Mouse (Mus musculus): ENCODE measurements around the gene Creb3. TPM values are rescaled to one million over a fixed set of nuclear protein-coding genes. Genes with fewer than 3 reads are reported as not detected.

Creb3 gene
- polyA plus RNA-seq, 1 experiment from 2014 or later = 36.2 TPM

DNA sequence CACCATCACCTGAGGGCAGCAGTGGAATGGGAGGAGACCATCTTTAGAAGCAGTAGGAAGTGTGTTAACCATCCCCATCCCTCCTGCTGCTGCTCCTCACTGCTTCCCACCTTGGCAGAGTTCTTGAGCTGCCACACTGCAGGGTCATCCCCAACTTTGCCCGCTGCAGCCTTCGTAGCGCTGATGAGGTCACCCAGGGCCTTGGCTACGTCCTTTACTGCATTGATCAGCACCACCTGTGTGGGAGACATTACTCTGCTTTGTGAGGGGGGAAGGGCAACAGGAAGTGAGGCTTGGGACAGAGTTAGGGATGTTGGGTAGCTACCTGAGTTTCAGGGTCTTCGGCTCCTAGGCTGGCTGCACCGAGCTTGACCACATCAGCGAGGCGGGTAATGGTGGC is 26.5 kb upstream of the Creb3 start:
- no peak overlapping the region for H3K9ac ChIP-seq (replicated peaks)
- no peak overlapping the region for H3K4me2 ChIP-seq (ENCODE audit: low read depth, low read length)
- H3K4me3 ChIP-seq (ENCODE audit: low read depth, low read length) = no peak overlapping the region
- TF ChIP-seq EP300 (IDR thresholded peaks at IDR 0.05; ENCODE audit: low read depth) (no peak), CTCF (IDR thresholded peaks at IDR 0.05; ENCODE audit: low read depth) (no peak)
- DNase-seq (no peak), ATAC-seq (no peak)
- WGBS (ENCODE audit: insufficient replicate concordance) = 97% methylated on average over 8 of the region's 8 CpGs
- H3K27me3 ChIP-seq (ENCODE audit: insufficient read depth, low read length) = no peaks in the 10 kb centered on the region
- no peaks in the 10 kb centered on the region for H3K4me1 ChIP-seq (ENCODE audit: insufficient read depth)
- H3K36me3 ChIP-seq (replicated peaks; ENCODE audit: insufficient read depth, low read length) = peaks cover 97% of the 10 kb centered on the region
- H3K9me3 ChIP-seq (ENCODE audit: low read length) = no peaks in the 10 kb centered on the region
- H3K27ac ChIP-seq (ENCODE audit: low read depth) = no peak overlapping the region

DNA sequence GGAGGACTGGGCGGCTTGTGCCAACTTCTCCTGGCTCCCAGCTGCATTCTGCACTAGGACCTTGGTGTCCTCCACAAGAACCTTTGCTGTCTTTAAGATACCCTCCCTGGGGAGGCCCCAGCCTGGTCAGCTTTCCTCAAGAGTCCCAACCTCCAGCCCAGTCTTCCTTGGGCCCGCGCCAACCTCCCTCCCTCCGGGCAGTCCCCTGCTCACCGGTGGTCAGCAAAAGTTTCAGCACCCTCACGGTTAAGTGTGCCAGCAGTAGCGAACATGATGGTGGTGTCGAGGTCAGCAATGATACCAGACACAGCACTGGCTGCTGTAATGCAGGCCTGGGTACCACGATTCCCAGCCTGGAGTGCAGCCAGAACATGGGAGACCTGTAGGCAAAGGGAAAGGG is 26.1 kb upstream of the Creb3 start:
- no peak for ATAC-seq
- no peak overlapping the region for H3K9ac ChIP-seq (replicated peaks)
- 91% methylated on average over 9 of the region's 9 CpGs for WGBS (ENCODE audit: insufficient replicate concordance)
- no peak overlapping the region for H3K4me2 ChIP-seq (ENCODE audit: low read depth, low read length)
- no peak overlapping the region for H3K4me3 ChIP-seq (ENCODE audit: low read depth, low read length)
- H3K27me3 ChIP-seq (ENCODE audit: insufficient read depth, low read length) = no peaks in the 10 kb centered on the region
- no peak for TF ChIP-seq EP300 (IDR thresholded peaks at IDR 0.05; ENCODE audit: low read depth)
- TF ChIP-seq CTCF (IDR thresholded peaks at IDR 0.05; ENCODE audit: low read depth) = no peak
- DNase-seq = no peak
- H3K36me3 ChIP-seq (replicated peaks; ENCODE audit: insufficient read depth, low read length) = peaks cover 94% of the 10 kb centered on the region
- H3K27ac ChIP-seq (ENCODE audit: low read depth) = no peak overlapping the region
- no peaks in the 10 kb centered on the region for H3K9me3 ChIP-seq (ENCODE audit: low read length)
- no peaks in the 10 kb centered on the region for H3K4me1 ChIP-seq (ENCODE audit: insufficient read depth)

GRCm38 (mm10) chr4:43542044-43542443 is 20.1 kb upstream of the Creb3 start:
- H3K27ac ChIP-seq (ENCODE audit: low read depth) = no peak overlapping the region
- no peak overlapping the region for H3K4me3 ChIP-seq (ENCODE audit: low read depth, low read length)
- no peaks in the 10 kb centered on the region for H3K4me1 ChIP-seq (ENCODE audit: insufficient read depth)
- no peaks in the 10 kb centered on the region for H3K9me3 ChIP-seq (ENCODE audit: low read length)
- no peak for DNase-seq
- H3K4me2 ChIP-seq (ENCODE audit: low read depth, low read length) = no peak overlapping the region
- no peak overlapping the region for H3K9ac ChIP-seq (replicated peaks)
- WGBS (ENCODE audit: insufficient replicate concordance) = 89% methylated on average over 3 of the region's 3 CpGs
- H3K27me3 ChIP-seq (ENCODE audit: insufficient read depth, low read length) = no peaks in the 10 kb centered on the region
- TF ChIP-seq EP300 (IDR thresholded peaks at IDR 0.05; ENCODE audit: low read depth) (no peak), CTCF (IDR thresholded peaks at IDR 0.05; ENCODE audit: low read depth) (no peak)
- no peak for ATAC-seq
- peaks cover 94% of the 10 kb centered on the region for H3K36me3 ChIP-seq (replicated peaks; ENCODE audit: insufficient read depth, low read length)

DNA sequence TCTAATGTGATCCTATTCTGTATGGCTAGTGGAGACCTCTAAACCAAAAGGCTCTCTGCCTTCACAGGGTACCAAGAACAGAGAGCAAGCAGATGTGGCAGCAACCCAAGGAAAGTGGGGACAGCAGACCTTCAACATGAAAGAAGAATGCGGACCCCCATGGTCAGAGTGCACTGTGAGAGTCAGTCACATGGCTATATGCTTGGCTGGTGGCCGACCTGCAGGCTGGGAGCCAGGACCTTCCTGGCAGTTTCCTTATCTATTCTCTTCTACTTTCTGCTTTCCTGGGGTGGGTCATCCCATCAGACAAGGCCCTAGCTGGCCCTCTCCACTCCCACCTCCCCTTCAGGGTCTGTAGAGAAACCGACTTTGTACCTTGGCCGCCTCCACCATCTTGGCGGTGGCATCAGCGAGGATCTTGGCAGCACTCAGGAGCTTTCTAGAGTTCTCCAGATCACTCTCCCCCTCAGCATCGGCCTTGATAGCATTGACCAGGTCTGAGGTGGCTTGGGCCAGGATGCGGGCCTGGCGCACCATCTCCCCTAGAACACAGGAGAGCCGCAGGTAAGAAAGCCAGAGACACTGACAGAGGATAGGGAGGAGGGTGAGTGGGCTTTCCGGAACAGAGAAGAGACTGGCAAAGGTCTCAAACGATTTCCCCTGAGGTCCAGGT is 15.6 kb upstream of the Creb3 start:
- TF ChIP-seq CTCF (IDR thresholded peaks at IDR 0.05; ENCODE audit: low read depth) (no peak), EP300 (IDR thresholded peaks at IDR 0.05; ENCODE audit: low read depth) (no peak)
- ATAC-seq = no peak
- Histone ChIP-seq H3K36me3 (replicated peaks; ENCODE audit: insufficient read depth, low read length) (peaks cover 100% of the 10 kb centered on the region), H3K27ac (ENCODE audit: low read depth) (no peak overlapping the region), H3K9me3 (ENCODE audit: low read length) (no peaks in the 10 kb centered on the region), H3K4me1 (ENCODE audit: insufficient read depth) (no peaks in the 10 kb centered on the region), H3K9ac (replicated peaks) (no peak overlapping the region), H3K4me3 (ENCODE audit: low read depth, low read length) (no peak overlapping the region), H3K27me3 (ENCODE audit: insufficient read depth, low read length) (no peaks in the 10 kb centered on the region), H3K4me2 (ENCODE audit: low read depth, low read length) (no peak overlapping the region)
- no peak for DNase-seq
- 88% methylated on average over 12 of the region's 12 CpGs for WGBS (ENCODE audit: insufficient replicate concordance)

DNA sequence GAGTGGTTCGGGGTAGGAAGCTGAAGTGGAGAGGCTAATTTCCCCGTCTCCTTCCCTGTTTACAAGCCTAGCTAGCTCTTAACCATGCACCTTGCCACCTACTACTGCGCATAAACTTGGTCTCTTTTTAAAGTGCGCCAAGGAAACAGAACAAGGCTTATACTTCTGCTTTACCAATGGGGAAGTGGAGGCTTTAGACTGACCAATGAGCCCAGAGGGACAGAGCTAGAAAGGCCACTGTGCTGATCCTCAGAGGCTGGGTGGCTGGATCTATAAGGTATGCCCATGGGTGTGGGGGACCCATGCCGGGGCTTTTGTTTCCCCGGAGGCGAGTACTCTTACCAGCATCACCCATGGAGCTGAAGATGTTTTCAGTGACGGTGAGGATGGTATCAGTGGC is 15.0 kb upstream of the Creb3 start:
- H3K27me3 ChIP-seq (ENCODE audit: insufficient read depth, low read length) = no peaks in the 10 kb centered on the region
- H3K4me1 ChIP-seq (ENCODE audit: insufficient read depth) = no peaks in the 10 kb centered on the region
- H3K4me2 ChIP-seq (ENCODE audit: low read depth, low read length) = no peak overlapping the region
- H3K9ac ChIP-seq (replicated peaks) = no peak overlapping the region
- WGBS (ENCODE audit: insufficient replicate concordance) = 89% methylated on average over 8 of the region's 8 CpGs
- TF ChIP-seq CTCF (IDR thresholded peaks at IDR 0.05; ENCODE audit: low read depth) = no peak
- no peak for TF ChIP-seq EP300 (IDR thresholded peaks at IDR 0.05; ENCODE audit: low read depth)
- H3K9me3 ChIP-seq (ENCODE audit: low read length) = peaks cover 1% of the 10 kb centered on the region; the same call in 1 of the 2 replicates
- H3K4me3 ChIP-seq (ENCODE audit: low read depth, low read length) = no peak overlapping the region
- no peak for DNase-seq
- no peak overlapping the region for H3K27ac ChIP-seq (ENCODE audit: low read depth)
- ATAC-seq = no peak
- peaks cover 100% of the 10 kb centered on the region for H3K36me3 ChIP-seq (replicated peaks; ENCODE audit: insufficient read depth, low read length)

GRCm38 (mm10) chr4:43549055-43549454 is 13.1 kb upstream of the Creb3 start:
- no peak for TF ChIP-seq EP300 (IDR thresholded peaks at IDR 0.05; ENCODE audit: low read depth)
- Histone ChIP-seq H3K27ac (ENCODE audit: low read depth) (no peak overlapping the region), H3K4me3 (ENCODE audit: low read depth, low read length) (no peak overlapping the region), H3K4me2 (ENCODE audit: low read depth, low read length) (no peak overlapping the region), H3K9me3 (ENCODE audit: low read length) (peaks cover 4% of the 10 kb centered on the region; the same call in 1 of the 2 replicates), H3K36me3 (replicated peaks; ENCODE audit: insufficient read depth, low read length) (peaks cover 100% of the 10 kb centered on the region), H3K4me1 (ENCODE audit: insufficient read depth) (no peaks in the 10 kb centered on the region), H3K27me3 (ENCODE audit: insufficient read depth, low read length) (no peaks in the 10 kb centered on the region), H3K9ac (replicated peaks) (no peak overlapping the region)
- WGBS (ENCODE audit: insufficient replicate concordance) = 92% methylated on average over 12 of the region's 12 CpGs
- ATAC-seq (no peak), DNase-seq (no peak)
